Mouse (Mus musculus) WW6 (cell line): Measurements from ENCODE around the gene Vmn2r57.
A peak's percentile ranks its signal among the peaks of the same experiment; 100 is the strongest.
"Not testable (repeated sequence)": the region's sequence is repeated elsewhere in the genome, so short reads cannot be mapped to it uniquely, and the experiment has no call there.

Source experiments
- DNase-seq: peaks from one replicate; pipeline ENCODE4 v3.0.0-alpha.2; 2013; ENCODE audit warnings: low read depth, low spot score

The Vmn2r57 gene

GRCm38 (mm10) chr7:41448596-41448995 is at the start of gene Vmn2r57:
Gene Vmn2r57, minus strand, starts transcription at chr7:41448696.
- DNase-seq, result not testable (repeated sequence)

GRCm38 (mm10) chr7:41497871-41498270 is 49.4 kb upstream of the Vmn2r57 start:
- DNase-seq, result no peak

GRCm38 (mm10) chr7:41451864-41452263 is 3.4 kb upstream of the Vmn2r57 start:
- DNase-seq, result no peak

GRCm38 (mm10) chr7:41394130-41394529 is 54.4 kb downstream of the Vmn2r57 start:
- no peak for DNase-seq

GRCm38 (mm10) chr7:41393048-41393971 is 55.2 kb downstream of the Vmn2r57 start, which contains the start of gene AI987944:
Gene AI987944, minus strand, starts transcription at chr7:41393379.
- DNase-seq, result peak; percentile 81
